Mouse (Mus musculus) frontal cortex, postnatal 36 days (tissue): ENCODE measurements around the gene Sall2.
"Not testable (repeated sequence)": the region's sequence is repeated elsewhere in the genome, so short reads cannot be mapped to it uniquely, and the experiment has no call there.

Source experiments
- DNase-seq, 2 experiments: peaks; one replicate each; pipeline ENCODE4 v3.0.0; 2022; ENCODE audit warnings: low spot score in 2 of 2

Sall2 gene

DNA sequence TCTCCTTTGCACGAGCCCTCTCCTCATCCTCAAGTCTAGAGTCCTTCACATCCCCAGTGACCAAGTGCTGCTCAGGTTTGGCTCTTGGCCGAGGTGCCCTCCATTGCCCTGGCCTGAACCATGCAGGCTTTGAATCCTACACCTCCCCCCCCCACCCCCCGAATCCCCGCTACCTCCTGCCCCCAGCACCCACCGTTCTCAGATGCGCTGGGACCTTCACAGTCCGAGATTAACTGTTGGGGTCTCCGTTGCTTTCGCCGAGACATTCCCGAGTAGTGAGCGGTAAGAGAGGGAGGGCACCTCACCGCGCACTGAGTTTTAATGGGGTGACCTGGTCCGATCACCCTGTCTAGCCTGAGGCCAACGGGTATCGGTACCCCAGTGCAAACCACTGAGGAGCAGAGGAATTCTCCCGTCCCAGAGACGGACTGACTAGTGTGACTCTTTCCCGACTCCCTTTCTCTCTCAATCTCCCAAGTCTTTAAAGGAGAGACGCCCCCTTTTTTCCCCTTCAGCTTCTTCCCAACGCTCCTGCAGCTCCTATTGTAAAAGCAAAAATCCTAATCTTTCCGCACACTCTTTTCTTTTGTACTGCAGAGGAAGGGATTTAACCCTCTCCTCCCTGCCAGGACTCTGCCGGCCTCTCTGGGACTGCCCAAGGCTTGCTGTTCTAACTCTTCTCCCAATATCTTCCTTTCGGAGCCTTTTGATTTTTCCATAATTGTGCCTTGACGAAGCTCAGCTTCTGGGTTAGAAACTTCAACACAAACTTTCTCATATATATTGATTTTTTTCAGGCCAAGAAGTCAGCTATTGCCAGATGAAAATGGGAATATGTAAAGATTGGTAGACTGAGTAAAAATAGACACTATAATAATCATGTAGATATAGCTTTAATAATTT is at the start of gene Sall2:
Gene Sall2, minus strand, starts transcription at position 853 of the 903 bp plus-strand sequence.
- no peak for DNase-seq

DNA sequence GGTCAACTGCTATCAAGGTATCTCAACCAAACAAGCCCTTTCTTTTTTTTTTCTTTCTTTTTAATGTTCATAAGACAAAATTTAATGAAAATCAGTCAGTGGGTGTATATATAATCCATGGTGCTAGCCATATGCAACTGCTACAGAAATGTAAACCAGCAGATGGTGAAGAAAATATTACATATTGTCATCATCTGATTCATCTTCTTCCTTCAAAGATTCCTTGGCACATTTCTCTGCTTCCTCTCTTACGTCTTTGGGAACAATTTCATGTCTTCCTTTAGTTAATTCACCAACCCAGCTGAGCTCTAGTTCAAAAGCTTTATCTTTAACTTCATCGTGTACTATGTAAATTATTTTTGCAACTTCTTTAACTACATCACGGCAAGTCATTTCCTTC is 40.2 kb upstream of the Sall2 start:
- DNase-seq = peak in 1 of 2 experiments; percentile 6

GRCm38 (mm10) chr14:52356308-52356707 is 27.7 kb upstream of the Sall2 start, which contains the start of gene Olfr1513:
TSS of gene Olfr1513 (minus strand) at chr14:52356408.
- DNase-seq = no peak

DNA sequence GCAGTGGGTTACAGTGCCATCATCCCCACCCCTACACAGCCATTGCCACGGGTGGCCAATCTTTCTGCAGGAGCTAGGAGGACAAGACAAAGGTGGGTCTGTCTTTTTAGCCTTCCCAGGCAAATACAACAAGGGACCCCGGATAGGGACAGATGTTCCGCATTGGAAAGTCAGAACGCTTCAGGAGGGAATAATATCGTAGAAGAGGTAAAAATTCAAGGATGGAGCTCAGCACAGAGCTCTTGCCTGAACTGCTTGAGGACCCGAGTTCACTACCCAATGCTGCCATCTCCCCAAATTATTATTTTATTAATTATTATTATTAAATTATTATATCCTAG is 10.9 kb upstream of the Sall2 start:
- no peak for DNase-seq

GRCm38 (mm10) chr14:52338751-52339511 is 10.4 kb upstream of the Sall2 start:
- peak; percentile 58 to 84 for DNase-seq

DNA sequence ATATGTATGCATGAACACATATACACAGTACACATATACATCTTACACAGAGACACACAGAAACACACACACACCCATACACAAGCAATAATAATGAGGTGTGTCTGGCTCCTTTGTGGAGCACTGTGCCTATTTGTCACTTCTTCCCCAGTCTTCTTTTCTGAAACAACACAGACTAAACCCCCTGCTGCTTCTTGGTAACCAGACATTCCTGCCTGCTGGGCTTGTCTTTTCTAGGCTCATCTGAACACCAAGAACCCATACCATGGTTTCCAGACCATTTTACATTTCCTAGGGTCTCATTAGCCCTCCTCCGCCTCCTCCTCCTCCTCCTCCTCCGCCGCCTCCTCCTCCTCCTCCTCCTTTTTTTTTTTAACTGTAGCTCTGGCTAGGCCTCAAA is 3.6 kb upstream of the Sall2 start:
- DNase-seq = no peak

DNA sequence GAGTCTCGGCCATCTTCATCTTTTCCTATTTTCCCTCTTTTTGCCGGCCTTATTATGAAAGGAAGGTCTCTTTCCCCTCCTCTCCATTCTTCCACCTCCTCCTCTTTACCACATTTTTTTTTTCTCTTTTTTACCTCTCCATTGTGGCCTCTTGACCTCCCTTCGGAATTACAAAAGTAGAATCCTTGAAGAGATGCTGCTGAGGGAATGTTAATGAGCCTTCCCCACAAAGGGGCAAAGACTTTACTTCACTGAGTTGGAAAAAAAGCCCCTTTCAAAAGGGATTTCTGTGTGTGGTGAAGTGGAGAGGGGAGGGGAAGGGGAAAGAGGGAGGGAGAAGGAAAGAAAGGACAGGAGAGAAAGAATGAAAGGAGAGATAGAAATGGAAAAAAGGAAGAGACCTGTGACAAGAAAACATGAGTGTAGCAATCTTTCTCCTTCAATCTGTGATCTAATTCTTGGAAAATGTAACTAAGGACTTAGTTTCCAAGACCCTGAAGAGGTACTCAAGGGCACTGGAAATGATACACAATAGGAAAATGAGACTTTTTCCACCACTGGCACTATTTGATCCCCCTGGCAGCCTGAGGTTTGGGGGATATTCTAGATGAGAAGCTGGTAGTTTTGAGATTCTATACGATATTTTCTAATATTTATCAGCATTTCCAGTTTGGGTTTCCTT is 2.6 kb upstream of the Sall2 start:
- DNase-seq = no peak

DNA sequence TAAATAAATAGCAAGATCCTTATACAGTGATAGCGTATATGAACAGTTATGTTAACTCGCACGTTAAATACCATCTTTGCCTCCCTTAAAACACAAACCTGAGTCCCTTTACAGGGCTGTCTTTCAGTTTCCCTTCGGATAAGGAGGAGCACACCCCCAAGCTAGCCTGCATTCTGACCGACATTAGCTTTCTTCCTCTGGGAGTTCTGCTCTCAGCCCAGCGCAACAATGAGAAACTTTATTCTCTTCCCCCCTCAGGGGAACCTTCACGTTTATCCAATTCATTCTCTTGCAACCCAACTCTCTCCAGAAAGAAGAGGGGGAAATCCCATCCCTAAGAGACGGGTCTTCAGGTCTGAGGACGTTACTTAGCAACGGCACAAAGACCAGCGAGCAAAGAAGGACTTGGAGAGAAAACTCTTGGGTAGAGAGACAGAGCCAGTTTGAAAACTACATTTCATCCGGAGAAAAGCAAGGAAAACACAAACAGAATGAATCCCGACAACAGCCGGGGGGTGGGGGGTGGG is 1.1 kb downstream of the Sall2 start:
- DNase-seq = no peak

DNA sequence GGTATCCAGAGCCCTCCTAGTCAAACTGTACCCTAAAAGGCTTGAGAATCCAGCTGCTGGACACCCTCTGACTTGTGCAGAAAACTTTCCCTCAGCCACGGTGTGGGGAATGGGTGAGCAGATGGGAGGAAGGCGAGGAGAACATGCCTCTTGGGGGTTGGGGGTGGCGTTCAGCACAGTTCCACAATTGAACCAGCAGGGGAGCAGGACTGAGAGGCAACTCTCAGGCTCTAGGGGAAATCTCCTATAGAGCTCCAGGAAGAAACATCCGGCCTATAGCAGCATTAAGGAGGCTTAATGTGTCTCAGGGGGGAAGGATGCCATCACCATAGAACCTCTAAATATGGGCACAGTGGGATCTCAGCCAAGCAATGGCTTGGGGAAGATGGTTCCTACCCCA is 2.7 kb downstream of the Sall2 start:
- no peak for DNase-seq

- no peak for DNase-seq
Measured at GRCm38 (mm10) chr14:52319361-52319760, 9.2 kb downstream of the Sall2 start.

- no peak for DNase-seq
Measured at GRCm38 (mm10) chr14:52316441-52317225, 11.9 kb downstream of the Sall2 start.

GRCm38 (mm10) chr14:52315792-52316440 is 12.6 kb downstream of the Sall2 start:
- peak; percentile 63 to 77 for DNase-seq

- DNase-seq = no peak
Measured at GRCm38 (mm10) chr14:52315283-52315780, 13.2 kb downstream of the Sall2 start.

DNA sequence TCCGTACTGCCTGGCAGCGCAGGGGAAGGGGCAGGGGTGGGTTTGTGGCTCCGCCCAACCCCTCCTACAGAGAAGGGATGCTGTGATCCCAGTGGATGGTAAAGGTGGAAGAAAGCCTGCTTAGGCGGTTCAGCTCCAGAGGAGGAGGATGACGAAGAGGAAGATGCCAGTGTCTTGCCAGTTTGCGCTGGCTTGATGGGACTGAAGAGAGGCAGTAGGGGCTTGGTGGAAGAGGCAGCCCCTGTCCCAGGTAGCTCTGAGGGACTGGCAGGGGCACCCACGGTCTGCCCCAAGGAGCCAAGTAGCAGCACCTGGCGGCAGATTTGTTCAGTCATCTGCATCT is 13.8 kb downstream of the Sall2 start:
- DNase-seq = no peak

- DNase-seq = no peak
Measured at GRCm38 (mm10) chr14:52313931-52314807, 14.4 kb downstream of the Sall2 start.

DNA sequence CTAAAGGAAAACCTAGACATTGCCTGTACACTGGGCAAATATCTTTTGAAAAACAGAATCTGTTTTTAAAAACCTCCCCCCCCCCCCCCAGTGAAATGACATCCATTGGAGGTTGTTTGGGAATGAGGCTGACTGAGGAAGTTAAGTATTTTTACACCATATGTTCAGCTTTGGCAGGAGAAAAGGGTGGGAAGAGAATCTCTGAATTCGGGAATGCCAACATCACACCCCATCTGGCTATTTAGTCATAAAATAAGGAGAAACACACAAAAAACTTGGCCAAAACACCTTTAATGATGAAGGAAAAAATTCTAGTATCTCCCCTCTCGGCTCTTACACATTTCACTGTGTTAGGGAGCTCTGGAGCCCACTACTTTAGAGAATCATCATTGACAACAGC is 17.7 kb downstream of the Sall2 start:
- DNase-seq = no peak

- DNase-seq = not testable (repeated sequence)
Measured at GRCm38 (mm10) chr14:52310343-52310742, 18.2 kb downstream of the Sall2 start.

DNA sequence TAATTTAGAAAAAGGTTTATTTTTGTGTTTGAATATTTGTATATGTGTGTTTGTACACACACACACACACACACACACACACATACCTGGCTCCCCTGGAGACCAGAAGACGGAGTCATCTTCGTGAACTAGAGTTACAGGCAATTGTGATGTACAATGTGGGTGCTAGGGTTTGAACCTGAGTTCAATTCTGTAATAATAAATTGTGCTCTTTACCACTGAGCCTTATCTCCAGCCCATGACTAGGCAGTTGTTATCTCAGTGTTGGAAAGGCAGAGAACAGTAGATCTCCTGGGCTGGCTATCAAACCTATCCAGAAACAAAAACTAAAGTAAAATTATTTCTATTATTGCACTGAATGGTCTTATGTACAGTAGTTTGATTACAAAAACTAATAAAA is 22.5 kb downstream of the Sall2 start:
- no peak for DNase-seq

GRCm38 (mm10) chr14:52304644-52305271 is 23.8 kb downstream of the Sall2 start, which contains the start of gene Mettl3:
TSS of gene Mettl3 (minus strand) at chr14:52305128.
- DNase-seq = peak; percentile 91 to 95
